Mouse (Mus musculus) lung, postnatal 0 days (tissue): ENCODE measurements around the gene Olfr213. TPM values are rescaled to one million over a fixed set of nuclear protein-coding genes. Genes with fewer than 3 reads are reported as not detected.
"Not testable (repeated sequence)": the region's sequence is repeated elsewhere in the genome, so short reads cannot be mapped to it uniquely, and the experiment has no call there.

Experiments used
- ATAC-seq: fragments of 200-750 bp; cut with Nextera tagmentation; 2 replicates; pipeline ENCODE4 v1.8.0; 2017; ENCODE audit warnings: moderate library complexity
- DNase-seq: peaks from one replicate; pipeline ENCODE4 v3.0.0-alpha.2; 2016; ENCODE audit warnings: low spot score
- H3K27ac ChIP-seq: fragments of 300-500 bp; sonication (generic); 2 replicates; pipeline ENCODE4 v1.5.1; 2014; ENCODE audit warnings: antibody characterized with exemption, mild to moderate bottlenecking, low read length, mixed read lengths
- H3K27me3 ChIP-seq: fragments of 300-500 bp; sonication (generic); replicated peaks from 2 replicates; pipeline ENCODE4 v1.6.1; 2014; ENCODE audit warnings: low read length, mixed read lengths; ENCODE audit not compliant: insufficient read depth
- H3K36me3 ChIP-seq: fragments of 300-500 bp; sonication (generic); 2 replicates; pipeline ENCODE4 v1.6.1; 2014; ENCODE audit warnings: low read length, mixed read lengths; ENCODE audit not compliant: insufficient read depth
- H3K4me1 ChIP-seq: fragments of 300-500 bp; sonication (generic); 2 replicates; pipeline ENCODE4 v1.6.1; 2014; ENCODE audit warnings: antibody characterized with exemption, low read depth, low read length, mixed read lengths; ENCODE audit not compliant: insufficient read depth
- H3K4me2 ChIP-seq: fragments of 300-500 bp; sonication (generic); replicated peaks from 2 replicates; pipeline ENCODE4 v1.6.1; 2014; ENCODE audit warnings: low read depth, mild to moderate bottlenecking, low read length, moderate library complexity, mixed read lengths
- H3K4me3 ChIP-seq: fragments of 300-500 bp; sonication (generic); 2 replicates; pipeline ENCODE4 v1.5.1; 2014; ENCODE audit warnings: low read depth, low read length
- H3K9ac ChIP-seq: fragments of 300-500 bp; sonication (generic); replicated peaks from 2 replicates; pipeline ENCODE4 v1.6.1; 2014; ENCODE audit warnings: low read depth, mild to moderate bottlenecking
- H3K9me3 ChIP-seq: fragments of 300-500 bp; sonication (generic); 2 replicates; pipeline ENCODE4 v1.6.1; 2016; ENCODE audit warnings: low read length, mixed read lengths
- CTCF ChIP-seq: IDR thresholded peaks from 2 replicates; pipeline ENCODE4 v1.5.1; 2016; ENCODE audit warnings: antibody characterized with exemption, mild to moderate bottlenecking
- EP300 ChIP-seq: IDR thresholded peaks from 2 replicates; pipeline ENCODE4 v1.6.1; 2016; ENCODE audit warnings: antibody characterized with exemption, mild to moderate bottlenecking, control low read depth
- WGBS: fragments of 180-500 bp; shearing (Covaris S2); extraction: QIAGEN DNeasy Blood & Tissue Kit; methylation state at CpG from one replicate; pipeline ENCODE4 v1.1.7; 2014; 5-methylcytosine and 5-hydroxymethylcytosine counted together
- polyA plus RNA-seq: library from polyadenylated mRNA; unstranded; fragments of >200 nt; fragmentation: Nextera tagmentation; extraction: Ambion mirVana; gene quantifications from 2 replicates; pipeline ENCODE4 v1.2.1, GENCODE M21; 2015

The Olfr213 gene
- polyA plus RNA-seq, result not detected in 2 replicates

DNA sequence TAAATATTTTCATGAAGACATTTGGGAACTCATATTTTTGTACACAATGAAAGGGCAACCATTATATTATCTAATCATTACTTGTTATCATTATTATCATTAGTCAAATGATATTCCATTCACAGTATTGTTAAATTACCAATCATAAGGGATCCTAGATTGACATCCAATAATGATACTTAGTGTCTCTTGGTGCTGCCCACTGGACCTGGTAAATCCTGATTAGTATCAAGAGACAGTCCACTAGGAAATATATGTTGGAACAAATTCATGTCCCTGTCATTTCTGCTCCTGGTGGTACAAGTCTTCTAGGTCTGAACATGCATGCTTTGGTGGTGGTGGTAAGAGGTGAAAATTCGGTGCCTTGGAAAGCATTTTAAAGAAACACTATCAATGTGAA, at the start of gene Olfr213:
Gene Olfr213 (plus strand): TSS at position 301 of the 400 bp plus-strand sequence.
- TF ChIP-seq CTCF (no peak), EP300 (no peak)
- DNase-seq (no peak), ATAC-seq (no peak)

DNA sequence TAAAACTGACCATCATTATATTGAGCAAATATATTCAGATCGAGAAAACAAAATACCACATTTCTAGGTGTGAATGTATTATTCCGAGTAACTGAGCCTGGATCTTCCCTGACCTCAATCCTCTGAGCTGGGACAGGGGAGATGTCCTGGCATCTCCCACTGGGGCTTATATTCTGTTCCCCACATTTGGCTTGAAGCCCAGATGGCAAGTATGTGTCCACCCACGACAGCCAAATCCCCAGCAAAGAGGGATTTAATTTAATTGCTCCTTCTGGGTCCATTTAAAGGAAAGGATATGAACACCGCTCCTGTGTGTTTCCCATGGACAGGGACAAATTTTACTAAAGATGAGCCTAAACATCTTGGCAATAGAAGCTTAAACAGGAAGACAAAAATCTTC, 49.5 kb upstream of the Olfr213 start, which contains the start of gene Olfr211:
Gene Olfr211 (plus strand): TSS at position 301 of the 400 bp plus-strand sequence.
- 66% methylated on average over 4 of the region's 4 CpGs for WGBS

More for the DNA sequence above, at the start of gene Olfr213:
- no peak within 1 kb of the TSS for H3K9ac ChIP-seq
- H3K27me3 ChIP-seq, result no peaks in the 10 kb centered on the region
- H3K4me1 ChIP-seq, result no peaks in the 10 kb centered on the region
- H3K9me3 ChIP-seq, result no peaks in the 10 kb centered on the region
- H3K27ac ChIP-seq, result no peak within 1 kb of the TSS
- no peak within 1 kb of the TSS for H3K4me2 ChIP-seq
- no peaks in the 10 kb centered on the region for H3K36me3 ChIP-seq
- 90% methylated on average over 1 of the region's 1 CpGs for WGBS
- no peak within 1 kb of the TSS for H3K4me3 ChIP-seq

DNA sequence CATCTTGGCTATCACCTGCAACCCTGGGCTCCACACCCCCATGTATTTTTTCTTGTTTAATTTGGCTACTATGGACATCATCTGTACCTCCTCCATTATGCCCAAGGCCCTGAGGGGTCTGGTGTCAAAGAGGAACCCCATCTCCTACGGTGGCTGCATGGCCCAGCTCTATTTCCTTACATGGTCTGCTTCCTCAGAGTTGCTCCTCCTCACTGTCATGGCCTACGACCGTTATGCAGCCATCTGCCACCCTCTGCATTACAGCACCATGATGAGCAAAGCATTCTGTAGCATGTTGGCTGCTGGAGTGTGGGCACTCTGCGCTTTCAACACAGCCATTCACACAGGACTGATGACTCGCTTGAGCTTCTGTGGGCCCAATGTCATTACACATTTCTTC, 44.5 kb upstream of the Olfr213 start:
- 78% methylated on average over 5 of the region's 5 CpGs for WGBS

More for the DNA sequence above, 49.5 kb upstream of the Olfr213 start, which contains the start of gene Olfr211:
- Histone ChIP-seq H3K36me3 (no peaks in the 10 kb centered on the region), H3K27me3 (no peaks in the 10 kb centered on the region), H3K9ac (no peak within 1 kb of the TSS), H3K4me1 (no peaks in the 10 kb centered on the region), H3K9me3 (no peaks in the 10 kb centered on the region), H3K4me3 (no peak within 1 kb of the TSS), H3K27ac (no peak within 1 kb of the TSS), H3K4me2 (no peak within 1 kb of the TSS)
- no peak for TF ChIP-seq EP300
- TF ChIP-seq CTCF, result no peak
- ATAC-seq (no peak), DNase-seq (no peak)

DNA sequence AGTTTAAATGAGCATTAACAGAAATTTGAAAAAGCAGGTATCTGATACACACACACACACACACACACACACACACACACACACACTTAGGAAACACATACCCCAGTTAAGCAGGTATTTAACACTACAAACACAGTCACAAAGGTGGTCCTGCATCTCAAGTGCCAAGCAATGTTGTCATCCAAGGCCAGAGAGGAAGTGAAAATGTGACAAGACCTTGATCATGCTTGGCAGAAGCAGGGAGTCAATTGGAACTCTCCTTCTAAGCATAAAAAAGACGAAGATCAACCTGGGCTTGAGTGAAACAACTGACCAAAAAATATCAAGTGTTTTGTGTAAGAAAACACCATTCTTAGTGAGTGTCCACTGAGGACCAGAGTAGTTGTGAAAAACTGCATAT, 42.3 kb upstream of the Olfr213 start:
- WGBS, result 74% methylated on average over 1 of the region's 1 CpGs
- H3K4me1 ChIP-seq, result no peaks in the 10 kb centered on the region
- no peak overlapping the region for H3K4me2 ChIP-seq
- no peaks in the 10 kb centered on the region for H3K36me3 ChIP-seq
- H3K27ac ChIP-seq, result no peak overlapping the region
- no peaks in the 10 kb centered on the region for H3K9me3 ChIP-seq
- ATAC-seq (no peak), DNase-seq (no peak)
- H3K9ac ChIP-seq, result no peak overlapping the region
- H3K27me3 ChIP-seq, result no peaks in the 10 kb centered on the region
- TF ChIP-seq CTCF (no peak), EP300 (no peak)
- no peak overlapping the region for H3K4me3 ChIP-seq

More for the DNA sequence above, 44.5 kb upstream of the Olfr213 start:
- no peak overlapping the region for H3K9ac ChIP-seq
- no peak overlapping the region for H3K4me2 ChIP-seq
- H3K27ac ChIP-seq, result no peak overlapping the region
- H3K4me1 ChIP-seq, result no peaks in the 10 kb centered on the region
- no peak overlapping the region for H3K4me3 ChIP-seq
- no peak for DNase-seq
- H3K36me3 ChIP-seq, result no peaks in the 10 kb centered on the region
- ATAC-seq, result no peak
- TF ChIP-seq EP300 (no peak), CTCF (no peak)
- no peaks in the 10 kb centered on the region for H3K27me3 ChIP-seq
- H3K9me3 ChIP-seq, result no peaks in the 10 kb centered on the region

DNA sequence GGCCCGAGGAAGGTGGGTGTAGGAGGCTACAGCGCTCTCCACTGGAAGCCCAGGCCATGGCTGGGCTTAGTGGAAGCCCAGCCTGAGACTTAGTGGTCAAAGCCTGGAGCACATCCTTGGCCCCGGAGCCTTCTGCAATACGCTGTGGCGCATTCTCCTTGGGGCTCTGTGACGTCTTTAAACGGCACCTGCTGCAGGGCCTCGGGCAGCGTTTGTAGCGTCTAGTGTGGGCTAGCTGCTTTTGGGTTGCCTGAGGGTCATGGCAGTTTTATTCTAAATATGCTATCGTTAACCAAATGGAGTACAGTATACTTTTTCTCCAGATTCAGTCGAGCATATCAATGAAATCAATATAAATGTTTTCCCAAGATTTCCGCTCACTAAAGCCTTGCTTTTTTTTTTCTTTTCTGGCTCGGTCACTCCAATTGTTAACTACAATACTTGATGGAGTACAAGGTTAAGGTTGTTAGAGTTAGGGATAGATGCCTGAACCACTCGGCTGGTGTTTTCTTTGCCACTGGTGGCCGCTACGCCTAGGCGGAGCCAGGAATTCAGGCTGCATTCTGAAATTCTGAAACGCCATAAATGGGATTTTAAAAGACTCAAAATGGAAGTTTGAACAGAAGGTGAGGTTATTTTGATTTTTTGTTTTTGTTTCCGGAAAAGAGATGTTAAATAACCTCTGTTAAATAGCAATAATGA, 31.8 kb upstream of the Olfr213 start, which contains the start of gene Olfr212:
Gene Olfr212 (plus strand): TSS at position 215 of the 702 bp plus-strand sequence.
- ATAC-seq, H3K27me3 ChIP-seq: not testable (repeated sequence)
- WGBS, result 89% methylated on average over 19 of the region's 20 CpGs

DNA sequence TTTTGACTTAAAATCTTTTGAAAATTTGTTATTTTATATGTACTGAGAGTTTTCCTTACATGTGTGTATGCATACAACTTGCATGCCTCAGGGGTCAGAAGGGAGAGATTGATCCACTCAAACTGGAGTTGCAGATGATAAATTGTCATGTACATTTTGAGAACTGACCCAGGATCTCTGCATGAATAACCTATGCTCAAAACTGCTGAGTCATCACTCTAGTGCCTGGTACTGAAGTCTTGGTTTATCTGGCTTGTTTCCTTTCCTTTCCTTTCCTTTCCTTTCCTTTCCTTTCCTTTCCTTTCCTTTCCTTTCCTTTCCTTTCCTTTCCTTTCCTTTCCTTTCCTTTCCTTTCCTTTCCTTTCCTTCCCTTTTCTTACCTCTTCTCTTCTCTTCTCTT, 23.4 kb upstream of the Olfr213 start:
- TF ChIP-seq CTCF (no peak), EP300 (no peak)
- Histone ChIP-seq H3K36me3 (no peaks in the 10 kb centered on the region), H3K27me3 (no peaks in the 10 kb centered on the region), H3K4me1 (no peaks in the 10 kb centered on the region), H3K4me3 (no peak overlapping the region), H3K4me2 (no peak overlapping the region), H3K27ac (no peak overlapping the region), H3K9ac (no peak overlapping the region), H3K9me3 (no peaks in the 10 kb centered on the region)
- DNase-seq, result no peak
- ATAC-seq, result no peak

More for the DNA sequence above, 31.8 kb upstream of the Olfr213 start, which contains the start of gene Olfr212:
- H3K9me3 ChIP-seq, H3K36me3 ChIP-seq, H3K4me1 ChIP-seq, H3K4me3 ChIP-seq, DNase-seq, H3K27ac ChIP-seq, H3K4me2 ChIP-seq, H3K9ac ChIP-seq: not testable (repeated sequence)
